Mouse (Mus musculus) kidney, adult 11 months (tissue): ENCODE measurements around the gene Podxl.

Experiments used
- DNase-seq: peaks from one replicate; pipeline ENCODE4 v3.0.0; 2022

Podxl gene

DNA sequence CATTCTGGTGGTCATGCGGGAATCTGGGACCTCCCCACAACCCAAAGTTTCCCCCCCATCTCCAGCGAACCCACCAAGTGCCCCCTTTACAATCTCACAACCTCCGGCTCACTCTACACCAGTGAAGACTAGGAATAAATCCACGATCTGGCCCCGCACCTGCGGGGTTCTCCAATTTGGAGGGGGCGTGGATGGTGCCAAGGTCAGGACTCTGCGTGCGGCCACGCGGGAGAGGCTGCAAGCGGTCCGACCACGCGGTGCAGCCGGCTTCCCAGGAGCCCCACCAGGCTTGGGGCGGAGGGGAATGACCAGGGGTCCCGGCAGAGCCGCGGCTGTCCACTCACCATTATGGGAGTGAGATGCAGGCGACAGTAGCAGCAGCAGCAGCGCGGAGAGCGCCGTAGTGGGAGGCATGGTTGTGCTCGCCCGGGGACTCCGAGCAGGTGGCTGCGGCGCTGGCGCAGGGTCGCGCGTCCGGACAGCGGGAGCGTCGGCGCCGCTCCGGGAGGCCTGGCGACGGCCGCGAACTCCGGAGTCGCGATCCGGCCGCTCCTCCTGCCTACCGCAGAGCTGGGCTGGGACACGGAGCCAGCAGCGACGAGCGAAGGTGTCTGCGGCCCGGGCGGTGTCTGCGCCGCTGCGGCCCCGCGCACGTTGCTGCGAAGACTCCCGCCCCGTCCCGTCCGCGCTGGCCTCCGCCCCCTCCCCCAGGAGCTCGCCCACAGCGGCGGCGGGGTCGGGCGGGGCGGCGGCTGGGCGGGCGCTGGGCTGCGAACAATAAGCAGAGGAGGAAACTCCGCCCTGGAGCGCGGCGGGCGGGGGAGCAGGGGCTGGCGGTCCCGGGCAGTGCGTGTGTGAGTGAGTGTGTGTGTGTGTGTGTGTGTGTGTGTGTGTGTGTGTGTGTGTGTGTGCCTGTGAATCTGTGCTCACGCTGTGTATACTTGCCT is at the start of gene Podxl:
Podxl (minus strand) TSS at position 747 of the 947 bp plus-strand sequence.
- DNase-seq = peak; percentile 67

DNA sequence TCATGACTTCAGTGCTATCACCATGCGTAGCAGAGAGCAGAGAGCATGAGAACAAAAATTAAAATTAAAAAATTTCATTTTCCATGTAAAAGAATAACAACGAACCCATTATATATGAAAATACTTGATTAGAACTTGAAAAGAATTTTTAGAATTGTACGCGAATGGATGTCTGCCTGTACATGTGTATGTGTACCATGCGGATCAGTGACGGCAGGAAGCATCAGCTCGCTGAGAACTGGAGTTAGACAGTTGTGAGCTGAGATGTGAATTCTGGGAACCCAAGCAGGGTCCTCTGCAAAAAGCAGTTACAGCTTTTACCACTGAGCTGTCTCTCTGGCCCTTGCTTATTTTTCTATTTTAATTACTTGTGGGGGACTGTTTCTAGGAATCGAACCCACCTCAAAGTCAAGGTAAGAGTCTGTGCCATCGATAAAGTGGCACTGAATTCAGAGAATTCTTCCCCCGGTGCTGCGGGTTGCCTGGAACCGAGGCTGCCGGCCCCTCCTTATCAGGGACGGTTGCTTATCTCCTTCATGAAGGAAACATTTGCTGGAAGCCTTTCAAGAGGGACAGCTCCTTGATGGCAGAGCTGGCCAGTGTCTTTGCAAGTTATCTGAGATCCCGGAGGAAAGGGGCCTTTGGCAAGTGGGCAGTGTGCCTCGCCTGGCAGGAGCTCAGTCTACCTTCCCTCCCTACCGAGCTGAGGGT is 48.9 kb upstream of the Podxl start:
- no peak for DNase-seq

DNA sequence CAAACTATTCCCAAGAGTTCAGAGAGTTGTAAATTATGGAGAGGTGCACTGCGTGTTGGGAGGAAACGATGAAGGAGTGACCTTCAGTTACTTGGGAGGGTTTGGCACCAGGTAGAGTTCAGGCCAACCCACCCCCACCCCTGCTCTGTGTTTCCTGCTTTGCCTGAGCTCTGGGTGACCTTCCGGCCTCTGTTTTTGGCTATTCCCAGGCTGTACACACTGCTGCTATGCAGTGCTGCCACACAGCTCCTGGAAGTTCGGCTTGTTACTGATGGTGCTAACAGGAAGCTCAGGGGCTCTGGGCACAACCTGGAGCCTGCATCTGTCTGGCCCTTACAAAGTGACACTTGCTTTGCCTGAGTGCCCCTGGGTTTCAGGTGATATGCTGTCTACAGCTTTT is 42.6 kb upstream of the Podxl start:
- DNase-seq = peak; percentile 43

DNA sequence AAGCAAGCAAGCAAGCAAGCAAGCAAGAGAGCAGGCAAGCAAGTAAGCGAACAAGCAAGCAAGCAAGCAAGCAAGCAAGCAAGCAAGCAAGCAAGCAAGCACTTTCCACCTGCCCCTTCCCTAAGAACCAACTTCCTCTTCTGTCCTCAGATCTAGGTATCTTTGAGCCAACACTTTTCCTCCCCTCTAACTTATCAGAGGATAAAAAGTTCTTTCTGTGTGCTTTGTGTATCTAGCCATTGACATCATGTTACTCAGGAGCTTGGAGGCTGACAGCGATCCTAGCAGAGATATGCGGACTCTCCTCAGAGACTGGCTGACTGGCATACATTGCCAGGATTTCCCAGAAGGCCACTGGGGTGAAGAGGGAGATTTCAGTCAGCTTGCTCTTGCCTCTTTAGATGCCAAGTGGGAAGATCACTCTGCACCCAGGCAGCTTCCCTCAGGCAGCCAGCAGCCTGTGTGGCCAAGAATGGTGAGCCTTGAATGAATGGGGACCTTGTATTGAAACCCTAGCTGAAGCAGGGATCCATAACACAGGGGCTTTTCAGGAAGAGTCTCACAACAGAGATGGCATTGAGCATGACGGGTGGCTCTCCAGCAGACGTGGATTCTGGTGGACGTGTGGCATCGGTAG is 41.0 kb upstream of the Podxl start:
- DNase-seq = no peak

GRCm38 (mm10) chr6:31602489-31602888 is 38.7 kb upstream of the Podxl start:
- no peak for DNase-seq

DNA sequence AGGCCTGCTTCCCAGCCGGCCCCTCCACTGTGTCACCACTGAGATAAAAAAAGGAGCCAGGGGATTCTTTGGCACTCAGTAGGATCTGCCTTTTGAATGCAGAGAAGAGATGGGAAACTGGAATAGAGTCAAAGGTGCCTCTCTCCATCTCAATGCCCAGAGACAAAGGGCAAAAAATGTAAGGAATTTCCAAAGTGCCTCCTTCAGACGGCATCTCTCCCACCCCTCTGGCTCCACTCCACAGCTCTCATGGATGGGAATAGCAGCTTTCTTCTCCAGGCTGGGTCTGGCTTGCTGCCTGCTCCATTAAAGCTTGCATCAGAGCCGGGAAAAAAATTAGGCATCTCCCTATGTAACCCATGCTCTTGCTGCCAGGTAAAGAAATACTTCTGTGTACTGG is 37.4 kb upstream of the Podxl start:
- no peak for DNase-seq

- no peak for DNase-seq
Observed at GRCm38 (mm10) chr6:31599863-31600262, 36.1 kb upstream of the Podxl start.

GRCm38 (mm10) chr6:31598349-31598911 is 34.6 kb upstream of the Podxl start:
- DNase-seq = no peak

GRCm38 (mm10) chr6:31597136-31597460 is 33.3 kb upstream of the Podxl start:
- DNase-seq = no peak

GRCm38 (mm10) chr6:31596346-31597135 is 32.8 kb upstream of the Podxl start:
- DNase-seq = peak; percentile 44

DNA sequence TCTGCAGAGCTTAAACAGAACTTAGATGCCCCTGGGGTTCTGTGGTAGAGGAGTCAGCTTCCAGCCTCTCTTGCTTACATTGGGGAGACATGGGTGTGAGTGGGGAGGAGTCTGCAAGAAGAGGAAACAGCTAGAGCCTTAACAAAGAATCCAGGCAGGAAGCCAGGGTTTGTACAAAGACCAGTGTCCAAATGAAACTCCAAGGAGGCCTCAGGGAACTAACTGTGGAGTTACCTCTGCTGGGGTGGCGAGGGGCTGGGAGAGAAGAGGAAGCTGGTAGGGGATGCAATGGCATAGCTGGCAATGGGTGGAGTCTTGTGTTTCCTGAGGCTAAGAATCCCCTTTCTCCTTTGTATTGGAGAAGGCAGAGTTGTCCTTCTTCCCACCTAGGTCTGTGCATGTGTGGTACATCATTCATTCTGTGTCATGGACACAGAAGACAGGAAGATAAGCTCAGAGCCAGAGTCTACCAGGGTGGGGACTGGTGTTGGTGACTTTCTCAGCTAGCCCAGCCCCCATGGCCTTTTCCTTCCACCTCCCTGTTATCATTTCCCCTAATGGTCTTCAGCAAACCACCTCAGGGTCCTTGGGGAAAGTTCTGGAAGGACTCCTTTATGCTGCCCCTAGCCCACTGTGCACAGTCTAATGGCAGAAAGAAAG is 28.9 kb upstream of the Podxl start:
- peak; percentile 51 for DNase-seq

- no peak for DNase-seq
Observed at GRCm38 (mm10) chr6:31592128-31592527, 28.3 kb upstream of the Podxl start.

GRCm38 (mm10) chr6:31591676-31592075 is 27.9 kb upstream of the Podxl start:
- DNase-seq = no peak

DNA sequence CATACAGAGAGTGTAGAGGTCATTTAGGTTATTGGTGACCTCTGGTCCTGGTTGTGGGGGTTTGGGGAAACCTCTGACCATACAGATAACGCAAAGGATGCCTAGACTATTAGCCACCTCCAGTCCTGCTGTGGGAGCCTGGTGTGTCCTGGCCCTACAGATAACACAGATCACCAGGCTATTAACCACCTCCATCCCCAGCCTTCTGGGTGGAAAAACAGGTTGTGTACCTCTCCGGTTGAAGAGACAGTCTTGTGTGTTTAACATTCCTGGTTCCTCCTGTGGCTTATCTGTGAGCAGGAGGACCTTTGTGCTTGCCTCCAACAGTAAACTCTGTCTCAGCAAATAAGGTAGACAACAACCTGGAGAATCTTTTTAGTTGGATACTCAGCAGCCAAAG is 27.0 kb upstream of the Podxl start:
- DNase-seq = no peak

GRCm38 (mm10) chr6:31589268-31589667 is 25.5 kb upstream of the Podxl start:
- DNase-seq = peak; percentile 70

- no peak for DNase-seq
Observed at GRCm38 (mm10) chr6:31587655-31588054, 23.9 kb upstream of the Podxl start.

DNA sequence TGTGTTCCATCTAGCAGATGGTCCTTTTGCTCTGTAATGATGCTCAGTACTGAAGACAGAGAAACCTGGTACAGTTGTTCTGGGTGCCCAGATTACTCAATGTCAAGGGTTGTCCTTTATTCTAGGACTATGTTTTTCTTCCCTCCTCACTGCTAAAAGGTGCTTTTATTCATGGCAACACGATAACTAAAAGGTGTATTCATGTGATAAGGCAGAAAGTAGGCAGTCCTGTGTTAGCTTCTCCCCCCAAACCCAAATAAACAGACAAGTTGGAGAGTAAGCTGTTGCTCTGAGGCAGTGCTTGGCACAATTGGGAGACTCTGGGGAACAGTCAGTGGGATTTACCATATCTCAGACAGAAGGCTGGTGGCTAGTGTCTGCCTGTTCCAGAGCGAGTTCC is 22.3 kb upstream of the Podxl start:
- DNase-seq = no peak

GRCm38 (mm10) chr6:31576151-31576550 is 12.4 kb upstream of the Podxl start:
- no peak for DNase-seq

GRCm38 (mm10) chr6:31575063-31575462 is 11.3 kb upstream of the Podxl start:
- DNase-seq = no peak

- no peak for DNase-seq
Observed at GRCm38 (mm10) chr6:31571459-31571858, 7.7 kb upstream of the Podxl start.

DNA sequence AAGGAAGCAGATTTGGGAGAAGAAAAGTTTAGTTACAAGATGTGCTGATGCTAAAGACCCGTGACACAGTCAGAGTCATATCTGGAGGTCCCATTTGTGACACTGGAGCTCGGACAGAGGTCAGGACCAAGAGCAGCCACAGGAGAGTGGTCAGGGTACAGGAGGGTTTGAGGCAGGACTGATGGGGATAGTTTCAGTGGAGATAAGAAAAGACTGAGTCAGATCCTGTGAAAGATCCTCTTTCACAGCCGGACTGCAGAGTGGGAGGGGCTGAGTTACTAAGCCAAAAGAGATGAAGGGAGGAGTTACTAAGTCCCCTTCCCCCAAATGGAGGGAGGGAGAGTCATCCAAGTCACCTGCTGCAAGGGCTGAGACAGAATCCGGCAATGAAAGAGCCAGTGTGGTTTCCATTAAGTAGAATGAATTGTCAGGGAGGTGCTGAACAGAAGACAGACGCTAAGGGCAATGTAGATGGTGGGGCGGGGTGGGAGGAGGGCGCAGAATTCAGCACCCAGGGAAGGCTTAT is 4.4 kb upstream of the Podxl start:
- no peak for DNase-seq

DNA sequence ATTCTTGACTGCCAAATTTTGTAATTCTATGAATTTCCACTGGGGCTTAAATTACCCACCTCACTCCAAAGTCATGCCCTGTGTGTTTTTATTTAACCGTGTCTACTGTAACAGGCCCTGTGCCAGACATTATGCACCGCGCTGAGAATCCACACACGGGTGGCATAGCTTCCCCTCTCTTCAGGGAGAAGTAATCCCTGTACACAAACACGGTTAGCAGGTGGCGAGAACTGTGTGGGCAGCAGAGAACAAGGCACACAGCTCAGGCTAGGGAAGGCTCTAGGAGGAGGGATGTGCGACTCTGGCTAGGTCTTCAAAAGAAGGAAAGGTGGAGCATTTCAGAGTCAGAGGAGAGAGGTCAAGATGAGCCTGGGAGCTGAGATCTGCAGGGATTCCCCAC is 3.4 kb upstream of the Podxl start:
- DNase-seq = no peak
